Mouse (Mus musculus): ENCODE measurements at regions not wholly inside any gene's neighbourhood (a gene's known extent, or its start where the extent isn't known, plus 50 kb on each side); places are given as distances from the start of the nearest gene placed in this dataset.

GRCm38 (mm10) chrX:11943367-11943766, 216.8 kb downstream of the Bcor start:
- TF ChIP-seq GATA1 (IDR thresholded peaks at IDR 0.05; ENCODE audit: borderline replicate concordance, low read length) (no peak), FLI1 (IDR thresholded peaks at IDR 0.05; ENCODE audit: low read length) (no peak)
